Mouse (Mus musculus): Measurements from ENCODE around the gene Pde1a.

- TF ChIP-seq CTCF (IDR thresholded peaks at IDR 0.05; ENCODE audit: extremely low read depth, insufficient read depth, low read length) = no peak
- no peak for TF ChIP-seq POLR2A (IDR thresholded peaks at IDR 0.05; ENCODE audit: extremely low read depth, insufficient read depth, low read length)
Measured at GRCm38 (mm10) chr2:79839513-79839912, 289.7 kb downstream of the Pde1a start.
